Mouse (Mus musculus): ENCODE measurements around the gene Btbd35f13. TPM values are rescaled to one million over a fixed set of nuclear protein-coding genes. Genes with fewer than 3 reads are reported as not detected.
"Not testable (repeated sequence)": the region's sequence is repeated elsewhere in the genome, so short reads cannot be mapped to it uniquely, and the experiment has no call there.

Btbd35f13 gene
- not detected in 2 replicates for total RNA-seq (2015; ENCODE audit: low replicate concordance)
- not detected in 2 replicates for total RNA-seq (2017; ENCODE audit: low replicate concordance)

DNA sequence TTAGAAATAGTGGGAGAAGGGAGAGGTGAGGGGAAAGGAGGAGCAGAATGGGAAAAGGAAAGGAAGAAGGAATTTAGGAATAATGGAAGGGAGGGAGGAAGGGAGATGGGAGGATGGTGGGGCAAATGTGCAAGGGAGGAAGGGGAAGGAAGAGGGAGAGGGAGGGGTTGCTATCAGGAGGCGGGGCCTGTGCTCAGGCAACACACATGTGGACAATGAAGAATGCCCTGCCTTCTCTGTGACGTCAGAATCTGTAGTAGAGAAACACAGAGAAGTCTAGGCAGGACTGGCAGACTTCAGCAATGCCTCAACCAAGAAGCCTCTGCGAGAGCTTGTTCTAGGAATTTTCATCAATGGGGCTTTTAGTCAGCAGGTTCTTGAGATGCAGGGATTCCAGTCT is at the start of gene Btbd35f13:
Btbd35f13 (plus strand) TSS at position 301 of the 400 bp plus-strand sequence.
- not testable (repeated sequence) for ATAC-seq (replicated peaks; ENCODE audit: low FRiP score, poor library complexity, severe bottlenecking)

DNA sequence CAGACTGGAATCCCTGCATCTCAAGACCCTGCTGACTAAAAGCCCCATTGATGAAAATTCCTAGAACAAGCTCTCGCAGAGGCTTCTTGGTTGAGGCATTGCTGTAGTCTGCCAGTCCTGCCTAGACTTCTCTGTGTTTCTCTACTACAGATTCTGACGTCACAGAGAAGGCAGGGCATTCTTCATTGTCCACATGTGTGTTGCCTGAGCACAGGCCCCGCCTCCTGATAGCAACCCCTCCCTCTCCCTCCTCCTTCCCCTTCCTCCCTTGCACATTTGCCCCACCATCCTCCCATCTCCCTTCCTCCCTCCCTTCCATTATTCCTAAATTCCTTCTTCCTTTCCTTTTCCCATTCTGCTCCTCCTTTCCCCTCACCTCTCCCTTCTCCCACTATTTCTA is 45.3 kb downstream of the Btbd35f13 start, which contains the start of gene Btbd35f14:
Btbd35f14 (minus strand) TSS at position 101 of the 400 bp plus-strand sequence.
- ATAC-seq (replicated peaks; ENCODE audit: low FRiP score, poor library complexity, severe bottlenecking) = not testable (repeated sequence)

Other genes with a start within 250 kb of the Btbd35f13 start
- gene Btbd35f15, start 79.9 kb upstream of the Btbd35f13 start, total RNA-seq (2015; ENCODE audit: low replicate concordance) = not detected in 2 replicates
- not detected in 2 replicates for gene Btbd35f15, start 79.9 kb upstream of the Btbd35f13 start, total RNA-seq (2017; ENCODE audit: low replicate concordance)
- gene Btbd35f14, start 45.2 kb downstream of the Btbd35f13 start, total RNA-seq (2015; ENCODE audit: low replicate concordance) = not detected in 2 replicates
- not detected in 2 replicates for gene Btbd35f14, start 45.2 kb downstream of the Btbd35f13 start, total RNA-seq (2017; ENCODE audit: low replicate concordance)

All from erythroblast, adult 5-6 weeks (primary cell).